Comparison of ENCODE assay signal across 15 mouse cellular contexts in the genomic region with DNA sequence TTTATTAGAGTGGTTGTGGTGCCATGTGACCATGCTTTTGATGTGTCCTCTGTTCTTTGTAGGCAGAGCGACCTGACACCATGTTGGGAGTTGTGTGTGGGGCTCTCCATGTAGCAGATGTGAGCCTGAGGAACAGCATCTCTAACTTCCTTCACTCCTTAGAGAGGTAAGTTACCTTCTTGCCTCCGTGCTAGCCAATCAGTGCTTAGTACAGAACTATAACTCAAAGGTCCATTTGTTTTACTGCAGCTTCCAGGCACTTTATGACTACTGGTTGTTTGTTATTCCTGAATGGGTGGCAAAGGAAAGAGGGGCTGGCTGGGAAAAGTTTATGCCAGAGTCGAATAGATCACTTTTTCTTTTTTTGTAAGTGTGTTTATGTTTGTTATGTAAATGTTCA.
"Had no signal": no experiment of that assay in that cellular context is flagged by ENCODE, and none has a peak within 500 bp of the region (broad histone marks: within the 10 kb centered on the region; RNA-seq: fewer than 3 reads in every experiment).

No protein-coding gene starts in this region.

- ATAC-seq: liver, embryonic 12.5 days had no signal

- H3K4me3 ChIP-seq: liver, embryonic 12.5 days; megakaryocyte, embryonic 14.5 days; neural tube, embryonic 12.5 days had no signal

- H3K27ac ChIP-seq: liver, embryonic 12.5 days; liver, embryonic 14.5 days; neural tube, embryonic 12.5 days had no signal

- H3K27me3 ChIP-seq: liver, embryonic 12.5 days; megakaryocyte, embryonic 14.5 days; neural tube, embryonic 12.5 days had no signal

- H3K4me1 ChIP-seq: liver, embryonic 12.5 days; neural tube, embryonic 12.5 days had no signal

- H3K9me3 ChIP-seq: liver, embryonic 12.5 days; megakaryocyte, embryonic 14.5 days; neural tube, embryonic 12.5 days had no signal

- H3K4me2 ChIP-seq: liver, embryonic 12.5 days; lung, embryonic 14.5 days; midbrain, embryonic 11.5 days; neural tube, embryonic 12.5 days had no signal

- DNase-seq: lung, adult 18-20 months; lung, embryonic 14.5 days; lung, postnatal 10 days; lung, postnatal 4 days; midbrain, embryonic 14.5 days; right cerebral cortex, postnatal 14 days; right cerebral cortex, postnatal 4 days; thymus, adult 18-20 months; thymus, postnatal 14 days; thymus, postnatal 36 days had no signal

- H3K9ac ChIP-seq: liver, embryonic 12.5 days; liver, embryonic 14.5 days; lung, embryonic 14.5 days; neural tube, embryonic 12.5 days had no signal
